ENCODE assay signal across 15 mouse cellular contexts in genomic region chr16:92439775-92440174, GRCm38 (mm10). TPM values are rescaled to one million over a fixed set of nuclear protein-coding genes. Genes with fewer than 3 reads are reported as not detected.
"Had no signal": no experiment of that assay in that cellular context is flagged by ENCODE, and none has a peak within 500 bp of the region (broad histone marks: within the 10 kb centered on the region; RNA-seq: fewer than 3 reads in every experiment).

No protein-coding gene starts in this region.

- ATAC-seq: liver, postnatal 0 days; midbrain, embryonic 15.5 days had no signal

- H3K27ac ChIP-seq: kidney, postnatal 0 days; limb, embryonic 12.5 days; liver, embryonic 13.5 days; lung, embryonic 15.5 days; macrophage; stomach, embryonic 15.5 days had no signal

- DNase-seq: kidney, adult 8-10 months; kidney, postnatal 36 days; layer of hippocampus, postnatal 36 days; liver; liver, embryonic 13.5 days; liver, postnatal 0 days; lung, postnatal 14 days; right cerebral cortex, postnatal 14 days; thymus, postnatal 36 days had no signal

- H3K9me3 ChIP-seq: limb, embryonic 12.5 days; liver, embryonic 13.5 days; lung, embryonic 15.5 days; midbrain, embryonic 15.5 days; stomach, embryonic 15.5 days had no signal

- H3K9ac ChIP-seq: limb, embryonic 12.5 days; liver, embryonic 13.5 days; liver, postnatal 0 days; lung, embryonic 15.5 days; midbrain, embryonic 15.5 days; stomach, embryonic 15.5 days had no signal

- H3K4me2 ChIP-seq: limb, embryonic 12.5 days; liver, embryonic 13.5 days; lung, embryonic 15.5 days; midbrain, embryonic 15.5 days; stomach, embryonic 15.5 days had no signal

- H3K36me3 ChIP-seq: liver, embryonic 13.5 days; lung, embryonic 15.5 days; midbrain, embryonic 15.5 days; stomach, embryonic 15.5 days had no signal

- H3K27me3 ChIP-seq: limb, embryonic 12.5 days; liver, embryonic 13.5 days; lung, embryonic 15.5 days; midbrain, embryonic 15.5 days; stomach, embryonic 15.5 days had no signal

- H3K4me3 ChIP-seq: limb, embryonic 12.5 days; liver, embryonic 13.5 days; lung, embryonic 15.5 days; midbrain, embryonic 15.5 days; stomach, embryonic 15.5 days had no signal

RNA-seq across cellular contexts. Expression of gene Clic6, which starts 45.8 kb away (rescaled TPM):
- polyA plus RNA-seq: macrophage had no signal
